Mouse (Mus musculus) frontal cortex, postnatal 10 days (tissue): ENCODE measurements around the gene Fgd5.
"Not testable (repeated sequence)": the region's sequence is repeated elsewhere in the genome, so short reads cannot be mapped to it uniquely, and the experiment has no call there.

Experiments used
- DNase-seq, 2 experiments: peaks; one replicate each; pipeline ENCODE4 v3.0.0; 2022; ENCODE audit warnings: low spot score in 2 of 2, mixed read lengths in 1 of 2

The Fgd5 gene

GRCm38 (mm10) chr6:92065721-92066496 is 87.2 kb downstream of the Fgd5 start:
- DNase-seq = peak in 1 of 2 experiments; percentile 52

DNA sequence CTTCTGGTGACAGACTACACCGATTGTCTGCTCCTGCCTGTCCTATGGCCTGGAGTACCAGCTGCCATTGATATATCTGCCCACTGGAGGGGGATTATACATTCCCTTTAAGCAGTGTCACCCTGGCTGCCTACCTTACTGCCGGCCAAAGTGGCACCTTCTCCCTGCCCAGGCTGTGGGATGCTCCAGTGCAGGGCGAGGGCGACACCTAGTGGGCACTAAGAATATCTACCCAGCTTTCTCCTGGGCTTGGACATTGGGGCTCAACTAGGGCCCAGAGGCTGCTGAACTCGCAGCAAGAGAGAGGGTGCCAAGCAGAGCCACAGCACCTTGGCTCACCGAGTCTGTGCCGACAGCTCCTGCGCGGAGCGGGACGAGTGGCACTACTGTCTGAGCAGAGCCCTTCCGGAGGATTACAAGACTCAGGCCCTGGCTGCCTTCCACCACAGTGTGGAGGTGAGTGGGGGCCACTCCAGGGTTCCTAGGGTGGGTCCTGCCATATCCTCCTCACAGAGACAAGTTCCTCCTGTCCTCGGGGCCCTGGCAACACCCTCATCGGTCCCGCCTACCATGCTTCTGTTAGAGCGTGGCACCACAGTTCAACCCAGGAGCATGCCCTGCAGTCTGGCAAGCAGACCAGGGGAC is 88.6 kb downstream of the Fgd5 start:
- DNase-seq = peak in 1 of 2 experiments; percentile 74

- no peak for DNase-seq
Observed at GRCm38 (mm10) chr6:92071121-92071839, 92.6 kb downstream of the Fgd5 start.

- no peak for DNase-seq
Observed at GRCm38 (mm10) chr6:92080730-92081129, 102.1 kb downstream of the Fgd5 start.

- DNase-seq = no peak
Observed at GRCm38 (mm10) chr6:92082756-92083155, 104.1 kb downstream of the Fgd5 start.

- DNase-seq = no peak
Observed at GRCm38 (mm10) chr6:92084932-92085331, 106.3 kb downstream of the Fgd5 start.

GRCm38 (mm10) chr6:92089141-92089540 is 110.5 kb downstream of the Fgd5 start:
- DNase-seq = not testable (repeated sequence)

DNA sequence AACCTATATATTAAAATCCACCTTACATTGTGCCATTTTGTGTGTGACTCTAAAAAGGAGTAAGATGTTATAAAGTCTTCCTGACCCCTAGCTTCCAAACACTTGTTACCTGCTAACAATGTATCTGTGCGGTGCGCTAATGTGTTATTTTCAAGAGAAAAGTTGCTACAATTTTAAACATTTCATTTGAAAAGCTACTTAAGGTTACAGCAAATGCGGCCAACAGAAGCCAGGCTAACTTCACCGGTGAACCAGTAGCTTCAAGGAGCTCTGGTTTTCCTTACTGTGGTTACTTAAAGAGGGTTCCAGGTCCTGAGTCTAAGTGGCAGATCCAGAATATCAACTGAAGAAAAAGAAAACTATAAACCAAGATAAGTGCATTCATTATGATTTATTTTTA is 111.3 kb downstream of the Fgd5 start:
- no peak for DNase-seq

- no peak for DNase-seq
Observed at GRCm38 (mm10) chr6:92090497-92090896, 111.8 kb downstream of the Fgd5 start.

- peak; percentile 83 to 87 for DNase-seq
Observed at GRCm38 (mm10) chr6:92091130-92091591, 112.5 kb downstream of the Fgd5 start, which contains the start of gene Nr2c2. Nr2c2 (plus strand) TSS chr6:92091390.

DNA sequence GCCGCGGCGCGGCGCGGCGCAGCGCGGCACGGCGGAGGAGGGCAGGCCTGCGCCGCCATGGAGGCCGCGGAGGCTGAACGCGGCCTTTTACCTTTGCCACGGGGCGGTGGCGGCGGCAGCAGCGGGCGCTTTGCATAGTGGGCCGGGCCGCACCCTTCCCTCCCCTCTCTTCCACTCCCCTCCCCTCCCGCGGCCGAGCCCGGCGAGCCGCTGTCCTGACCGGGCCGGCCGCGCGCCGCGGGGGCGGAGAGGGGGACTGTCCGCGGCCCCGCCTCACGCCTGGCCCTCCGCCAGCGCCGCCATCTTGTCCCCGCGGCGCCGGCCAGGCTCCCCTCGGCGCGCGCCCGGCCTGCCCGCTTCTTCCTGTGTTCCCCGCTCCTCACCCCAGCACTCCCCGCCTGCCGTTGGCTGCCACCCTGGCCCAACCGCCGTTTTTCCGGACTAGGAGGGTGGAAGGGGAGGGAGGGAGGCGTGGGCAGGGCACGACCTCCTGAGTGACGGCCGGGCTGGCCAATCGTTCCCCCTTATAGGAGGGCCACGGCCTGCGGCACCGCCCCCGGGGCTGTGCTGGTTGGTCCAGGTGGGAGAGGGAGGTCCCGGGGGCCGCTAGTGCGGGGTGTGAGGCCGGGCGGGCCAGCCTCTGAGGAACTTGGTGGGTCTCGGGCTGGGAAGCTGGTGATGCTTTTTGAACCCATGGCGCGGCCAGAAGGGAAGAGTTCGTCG is 113.2 kb downstream of the Fgd5 start:
- peak; percentile 98 to 100 for DNase-seq

DNA sequence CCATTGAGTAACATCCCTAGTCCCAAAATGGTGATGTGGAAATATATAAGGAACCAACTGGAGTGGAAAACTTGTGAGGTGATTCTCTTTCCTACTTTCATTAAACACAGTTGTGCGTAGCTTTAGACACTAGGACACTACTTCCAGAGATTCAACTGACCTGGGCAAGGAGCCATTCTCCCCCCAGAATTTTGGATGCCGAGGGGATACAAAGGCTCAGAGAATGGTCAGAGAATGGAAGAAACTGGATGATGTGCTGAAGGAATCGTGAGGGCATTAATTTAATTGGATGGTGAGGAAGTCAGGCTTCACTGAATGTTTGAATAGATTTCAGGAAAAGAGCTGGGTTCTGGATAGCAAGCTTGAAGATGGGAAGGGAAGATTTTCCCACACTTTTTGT is 114.1 kb downstream of the Fgd5 start:
- no peak for DNase-seq

DNA sequence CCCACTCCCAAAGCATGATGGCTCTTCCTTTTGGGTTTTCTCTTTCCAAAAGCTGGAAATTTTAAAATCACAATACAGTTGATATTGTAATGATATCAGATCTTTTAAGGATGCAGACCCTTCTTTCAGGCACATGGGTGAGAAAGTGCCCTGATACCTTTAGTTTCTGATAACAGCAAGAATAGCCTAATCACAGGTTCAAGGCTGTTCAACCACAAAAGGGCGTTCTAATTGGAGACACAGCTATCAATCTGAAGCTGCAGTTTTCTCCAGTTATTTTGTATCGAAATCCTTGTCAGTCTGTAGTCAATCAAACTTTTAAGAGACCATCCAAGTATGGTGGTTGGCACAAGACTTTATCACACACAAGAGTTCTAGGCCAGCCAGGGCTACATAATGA is 115.2 kb downstream of the Fgd5 start:
- no peak for DNase-seq

DNA sequence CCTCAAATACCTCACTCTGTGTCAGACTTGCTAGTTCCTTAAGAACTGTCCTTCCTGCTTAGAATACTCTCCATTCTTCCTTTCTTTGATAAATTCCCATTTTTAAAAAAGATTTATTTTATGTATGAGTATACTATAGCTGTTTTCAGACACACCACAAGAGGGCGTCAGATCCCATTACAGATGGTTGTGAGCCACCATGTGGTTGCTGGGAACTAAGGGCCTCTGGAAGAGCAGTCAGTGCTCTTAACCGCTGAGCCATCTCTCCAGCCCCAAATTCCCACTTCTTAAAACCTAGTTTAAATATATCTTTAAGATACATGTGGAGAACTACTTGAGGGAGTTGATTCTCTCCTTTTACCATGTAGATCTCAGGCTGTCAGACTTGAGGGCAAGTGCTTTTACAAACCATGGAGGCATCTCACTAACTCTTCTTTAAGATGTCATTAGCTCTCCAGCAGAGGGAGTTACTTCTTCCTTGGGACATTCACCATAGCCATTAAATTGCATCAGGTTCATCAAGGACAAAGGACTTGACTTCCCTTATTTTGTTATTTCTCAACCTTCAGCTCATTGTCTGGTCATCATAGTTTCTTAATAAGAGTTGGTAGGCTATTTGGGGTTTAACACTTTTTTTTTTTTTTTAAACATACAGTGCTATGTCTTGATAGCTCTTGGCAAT is 122.1 kb downstream of the Fgd5 start:
- no peak for DNase-seq

DNA sequence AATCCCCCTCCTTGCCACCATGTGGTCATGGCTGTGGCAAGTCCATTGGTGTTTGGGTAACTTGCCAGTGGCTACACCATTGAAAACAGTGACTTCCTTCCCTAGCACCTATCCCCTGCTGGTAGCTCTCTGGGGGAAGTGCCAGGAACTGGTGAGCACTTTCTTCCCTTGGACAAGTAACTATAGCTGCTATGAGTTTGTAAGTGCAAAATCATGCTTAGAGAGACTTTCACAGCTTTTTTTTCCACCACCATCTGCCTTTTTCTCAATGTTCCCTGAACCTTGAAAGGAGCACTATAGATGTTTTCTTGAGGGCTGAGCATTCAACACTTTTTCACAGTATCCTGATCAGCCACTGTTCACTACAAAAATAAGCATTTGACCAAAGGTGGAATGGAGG is 145.9 kb downstream of the Fgd5 start:
- no peak for DNase-seq
